Mouse (Mus musculus) layer of hippocampus, postnatal 14 days (tissue): Measurements from ENCODE around the gene Il12b. TPM values are rescaled to one million over a fixed set of nuclear protein-coding genes. Genes with fewer than 3 reads are reported as not detected.

Experiments
- DNase-seq, 2 experiments: peaks; one replicate each; pipeline ENCODE4 v3.0.0; 2021 to 2022; ENCODE audit warnings: low spot score in 2 of 2, mixed read lengths in 1 of 2
- long read RNA-seq, 2 experiments: library from polyadenylated mRNA; stranded (forward); transcript quantifications; one replicate each; pipeline ENCODE4 v2.0.0; 2021
- total RNA-seq, 2 experiments: library from RNA; stranded (reverse); gene quantifications; 2 replicates each; pipeline ENCODE4 v1.2.3; 2021

Il12b gene
- total RNA-seq: not detected
- long read RNA-seq, experiment 1: 0 reads
- long read RNA-seq, experiment 2: 0 reads

DNA sequence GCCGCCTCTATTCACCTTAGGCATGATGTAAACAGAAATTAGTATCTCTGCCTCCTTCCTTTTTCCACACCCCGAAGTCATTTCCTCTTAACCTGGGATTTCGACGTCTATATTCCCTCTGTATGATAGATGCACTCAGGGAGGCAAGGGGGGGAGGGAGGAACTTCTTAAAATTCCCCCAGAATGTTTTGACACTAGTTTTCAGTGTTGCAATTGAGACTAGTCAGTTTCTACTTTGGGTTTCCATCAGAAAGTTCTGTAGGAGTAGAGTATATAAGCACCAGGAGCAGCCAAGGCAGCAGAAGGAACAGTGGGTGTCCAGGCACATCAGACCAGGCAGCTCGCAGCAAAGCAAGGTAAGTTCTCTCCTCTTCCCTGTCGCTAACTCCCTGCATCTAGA, at the start of gene Il12b:
Gene Il12b, plus strand, starts transcription at position 301 of the 400 bp plus-strand sequence.
- no peak for DNase-seq

DNA sequence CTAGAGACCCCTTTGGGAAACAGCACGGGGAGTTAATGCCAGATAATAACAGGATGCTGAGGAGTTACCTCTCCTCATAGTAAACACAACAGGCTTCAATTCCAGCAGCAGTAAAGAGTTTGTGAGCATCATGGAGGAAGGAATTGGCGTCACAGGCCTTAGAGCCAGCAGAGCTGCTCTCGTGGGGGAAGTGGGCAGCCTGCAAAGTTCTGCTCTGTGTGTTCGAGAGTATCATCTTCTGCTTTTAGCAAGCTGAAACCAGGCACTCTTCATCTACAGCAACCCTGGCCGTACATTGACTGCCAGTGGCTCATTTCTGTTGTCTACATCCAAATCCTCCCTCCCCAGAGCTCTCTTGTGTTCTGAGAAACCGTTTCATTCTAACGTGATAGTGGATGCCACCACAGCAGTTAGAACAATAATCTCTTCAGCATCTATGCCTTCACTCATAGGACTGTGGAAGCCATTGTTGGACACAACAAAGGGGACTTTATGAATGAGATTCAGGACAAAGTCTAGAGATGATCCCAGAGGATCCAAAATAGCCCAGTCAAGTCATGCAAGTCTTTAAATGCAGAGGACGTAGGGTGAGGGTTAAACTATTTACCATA, 44.9 kb upstream of the Il12b start:
- DNase-seq: no peak

DNA sequence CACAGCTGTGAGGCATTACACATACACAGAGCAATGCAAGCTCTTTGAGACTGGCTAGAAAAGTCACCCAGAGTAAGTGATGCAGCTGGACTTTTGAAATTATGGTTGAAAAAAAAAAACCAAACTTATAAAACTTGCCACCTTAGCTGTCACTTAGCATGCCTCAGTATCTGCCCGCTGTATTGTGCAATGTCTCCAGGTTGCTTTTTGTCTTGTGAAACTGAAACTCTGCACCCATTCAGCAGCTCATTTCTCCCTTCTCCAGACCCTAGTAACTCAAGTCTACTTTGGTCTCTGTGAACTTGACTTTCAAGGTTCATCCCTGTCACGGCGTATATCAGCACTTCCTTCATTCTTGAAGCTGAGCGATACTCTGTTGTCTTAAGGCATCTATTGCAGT, 43.7 kb upstream of the Il12b start:
- no peak for DNase-seq

- no peak for DNase-seq
Observed at GRCm38 (mm10) chr11:44364536-44364935, 35.3 kb upstream of the Il12b start.

DNA sequence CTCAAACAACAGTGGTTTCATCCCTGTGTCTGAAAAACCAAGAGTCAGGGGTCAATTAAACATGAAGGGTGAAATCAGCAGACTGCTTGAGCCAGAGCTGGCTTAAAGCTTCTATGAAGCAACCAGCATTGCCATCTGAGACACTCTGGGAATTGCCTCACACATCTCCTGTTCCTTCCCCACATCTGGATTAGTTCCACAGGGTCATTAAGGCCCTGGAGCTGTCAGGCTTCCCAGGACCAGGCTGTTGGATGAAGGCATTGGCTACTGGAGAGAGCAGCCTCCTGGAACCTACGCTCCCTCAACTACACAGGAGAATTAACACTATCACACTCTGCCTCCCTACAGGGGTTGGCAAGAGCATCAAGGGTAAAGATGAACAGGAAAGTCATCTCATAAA, 32.2 kb upstream of the Il12b start:
- no peak for DNase-seq

DNA sequence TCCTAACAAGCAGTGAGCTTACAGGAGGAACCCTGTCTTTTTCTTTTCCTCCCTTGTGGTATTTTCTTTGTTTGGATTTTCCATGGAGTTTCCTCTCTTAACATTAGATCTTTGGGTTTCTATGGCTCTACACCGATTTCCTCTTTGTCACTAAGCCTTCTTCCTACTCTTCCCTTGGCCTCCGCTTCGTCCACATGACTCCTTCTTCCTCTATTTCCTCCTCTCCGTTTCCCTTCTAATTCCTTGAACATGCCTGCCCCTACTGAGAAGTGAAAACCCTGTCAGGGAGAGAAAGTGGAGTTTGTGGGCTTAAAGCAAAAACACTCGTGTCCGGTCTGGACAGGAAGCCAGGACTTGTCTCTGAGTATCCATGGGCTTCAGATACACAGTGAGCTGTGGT, 27.0 kb upstream of the Il12b start:
- no peak for DNase-seq

DNA sequence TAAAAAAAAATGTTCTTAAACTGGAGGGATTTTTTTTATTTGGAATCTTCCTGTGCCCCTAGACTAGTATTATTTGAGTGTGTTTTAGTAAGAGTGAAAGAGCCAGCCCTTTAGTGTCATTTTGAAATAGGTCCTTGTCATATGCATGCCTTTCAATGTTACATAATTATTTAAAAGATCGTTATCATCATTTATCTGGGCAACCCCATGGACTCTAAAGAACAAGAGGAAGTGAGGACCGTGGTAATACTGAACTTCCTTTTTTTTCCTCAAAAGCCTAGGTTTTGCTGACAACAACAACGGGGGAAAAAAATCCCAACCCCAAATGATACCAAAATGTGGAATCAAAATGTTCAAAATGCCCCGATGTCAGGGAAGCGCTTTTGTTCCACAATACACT, 22.0 kb upstream of the Il12b start:
- no peak for DNase-seq

GRCm38 (mm10) chr11:44380432-44381051, 19.3 kb upstream of the Il12b start:
- DNase-seq: no peak

DNA sequence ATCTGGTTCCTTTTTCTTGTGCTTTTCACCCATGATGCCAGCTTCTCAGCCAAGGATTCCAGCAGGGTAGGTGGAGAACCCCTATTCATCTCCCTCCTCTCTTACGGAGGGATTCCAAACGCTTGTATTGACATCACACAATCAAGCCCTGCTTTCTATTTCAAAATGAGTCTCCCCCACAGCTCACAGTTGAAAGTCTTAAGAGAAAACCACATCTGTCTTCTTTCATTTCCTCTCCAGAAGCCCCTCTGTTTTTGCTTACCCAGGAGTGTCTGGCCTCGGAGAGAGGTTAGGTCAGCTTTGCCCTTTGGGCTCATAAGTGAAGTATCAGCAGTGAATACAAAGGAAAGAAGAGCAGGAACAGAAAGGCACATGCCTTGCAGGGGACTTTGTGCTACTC, 17.7 kb upstream of the Il12b start:
- no peak for DNase-seq

GRCm38 (mm10) chr11:44387031-44387430, 12.8 kb upstream of the Il12b start:
- no peak for DNase-seq

GRCm38 (mm10) chr11:44389993-44390701, 9.7 kb upstream of the Il12b start:
- no peak for DNase-seq

GRCm38 (mm10) chr11:44393101-44393810, 6.6 kb upstream of the Il12b start:
- DNase-seq: no peak

DNA sequence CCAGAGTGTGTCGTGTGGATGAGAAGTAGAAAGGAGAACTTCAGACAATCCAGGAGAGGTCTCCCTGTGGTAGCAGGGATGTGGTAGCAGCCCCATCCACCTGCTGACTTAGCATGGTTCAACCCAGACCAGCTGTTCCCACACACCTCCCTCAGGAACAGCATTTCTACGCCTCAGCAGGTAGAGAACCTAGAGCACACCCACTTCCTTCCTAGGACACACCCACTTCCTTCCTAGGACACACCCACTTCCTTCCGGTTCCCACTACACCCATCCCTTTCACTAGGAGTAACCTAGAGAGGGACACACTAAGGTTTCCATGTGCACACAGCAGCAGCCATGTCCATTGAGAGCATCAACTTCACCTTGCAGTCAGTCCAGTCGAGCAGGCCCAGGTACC, 4.5 kb upstream of the Il12b start:
- DNase-seq: no peak

DNA sequence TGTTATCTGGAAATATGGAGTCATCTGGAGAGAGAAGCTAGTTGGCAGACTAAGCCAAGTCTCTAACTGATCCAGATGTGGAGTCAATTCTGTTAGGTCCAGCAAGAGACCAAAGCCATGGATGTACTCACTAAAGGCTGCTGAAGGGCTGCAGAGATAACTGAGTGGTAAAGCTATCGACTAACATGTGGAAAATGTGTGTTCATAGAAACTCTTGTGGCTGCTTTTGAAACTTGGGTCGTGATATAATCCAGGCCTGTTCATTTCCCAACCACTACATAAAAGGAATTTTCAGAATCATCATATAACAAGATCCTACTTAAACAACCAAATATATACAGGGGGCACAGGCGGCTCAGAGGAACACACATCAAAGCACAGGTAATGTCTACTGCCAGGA, 2.3 kb upstream of the Il12b start:
- DNase-seq: no peak

DNA sequence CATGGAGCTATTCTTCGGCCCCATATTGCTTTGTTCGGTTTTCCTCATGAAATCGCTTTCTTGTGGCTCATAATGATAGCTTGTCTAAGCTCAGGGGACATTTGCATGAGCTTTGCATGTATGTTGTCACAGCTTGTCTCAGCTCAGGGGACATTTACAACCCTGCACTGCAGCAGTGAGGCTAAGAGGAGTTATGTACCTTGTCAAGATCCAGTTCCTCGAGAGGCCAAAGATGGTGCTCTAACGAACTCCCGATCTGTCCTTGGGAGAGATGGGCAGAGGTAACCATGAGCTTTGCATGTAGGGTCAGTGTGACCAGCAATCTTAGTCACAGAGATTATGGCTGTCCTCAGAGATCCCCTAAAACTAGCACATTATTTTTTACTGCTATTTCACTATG, 1.5 kb upstream of the Il12b start:
- no peak for DNase-seq

GRCm38 (mm10) chr11:44398782-44399225, 1.1 kb upstream of the Il12b start:
- DNase-seq: peak; percentile 54 to 59

- peak; percentile 39 to 74 for DNase-seq
Observed at GRCm38 (mm10) chr11:44401635-44402548, 2.0 kb downstream of the Il12b start.

GRCm38 (mm10) chr11:44405113-44405512, 5.2 kb downstream of the Il12b start:
- no peak for DNase-seq

GRCm38 (mm10) chr11:44405961-44406360, 6.1 kb downstream of the Il12b start:
- no peak for DNase-seq

DNA sequence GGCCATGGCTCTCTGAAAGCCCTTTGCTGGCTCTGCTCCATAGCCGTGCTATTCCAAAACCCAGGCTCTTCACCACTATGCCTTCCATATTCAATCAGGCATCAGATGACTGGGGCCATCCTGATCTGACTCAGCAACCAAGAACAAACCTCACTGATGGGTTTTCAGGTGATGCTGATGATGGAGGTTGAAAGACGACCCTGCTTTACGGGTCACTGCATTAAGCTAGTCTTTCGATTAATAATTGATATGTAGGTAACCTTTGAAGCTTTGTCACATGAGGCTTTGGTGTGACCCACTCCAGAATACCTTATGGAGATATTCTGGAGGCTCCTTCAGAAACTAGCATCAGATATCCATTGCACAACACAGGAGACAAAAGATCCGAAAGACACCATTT, 6.6 kb downstream of the Il12b start:
- DNase-seq: no peak

GRCm38 (mm10) chr11:44408626-44409025, 8.8 kb downstream of the Il12b start:
- DNase-seq: peak in 1 of 2 experiments; percentile 8
